Mouse (Mus musculus): Measurements from ENCODE around the gene Ptchd3.

Gene Ptchd3

GRCm38 (mm10) chr11:121829947-121830346 is at the start of gene Ptchd3:
Gene Ptchd3, plus strand, starts transcription at chr11:121830247.
- DNase-seq (ENCODE audit: low spot score in 2 of 2) = no peak

- no peak for DNase-seq (ENCODE audit: low spot score in 2 of 2)
Measured at GRCm38 (mm10) chr11:121781831-121782230, 48.2 kb upstream of the Ptchd3 start.

GRCm38 (mm10) chr11:121787456-121787855 is 42.6 kb upstream of the Ptchd3 start:
- no peak for DNase-seq (ENCODE audit: low spot score in 2 of 2)

- no peak for DNase-seq (ENCODE audit: low spot score in 2 of 2)
Measured at GRCm38 (mm10) chr11:121789566-121789965, 40.5 kb upstream of the Ptchd3 start.

- DNase-seq (ENCODE audit: low spot score in 2 of 2) = no peak
Measured at GRCm38 (mm10) chr11:121790671-121791094, 39.4 kb upstream of the Ptchd3 start.

- DNase-seq (ENCODE audit: low spot score in 2 of 2) = no peak
Measured at GRCm38 (mm10) chr11:121791446-121791845, 38.6 kb upstream of the Ptchd3 start.

- DNase-seq (ENCODE audit: low spot score in 2 of 2) = no peak
Measured at GRCm38 (mm10) chr11:121791991-121792390, 38.1 kb upstream of the Ptchd3 start.

GRCm38 (mm10) chr11:121793530-121793929 is 36.5 kb upstream of the Ptchd3 start:
- no peak for DNase-seq (ENCODE audit: low spot score in 2 of 2)

GRCm38 (mm10) chr11:121794186-121794585 is 35.9 kb upstream of the Ptchd3 start:
- no peak for DNase-seq (ENCODE audit: low spot score in 2 of 2)

GRCm38 (mm10) chr11:121794591-121795199 is 35.4 kb upstream of the Ptchd3 start:
- no peak for DNase-seq (ENCODE audit: low spot score in 2 of 2)

GRCm38 (mm10) chr11:121795978-121796377 is 34.1 kb upstream of the Ptchd3 start:
- DNase-seq (ENCODE audit: low spot score in 2 of 2) = no peak

GRCm38 (mm10) chr11:121798591-121798990 is 31.5 kb upstream of the Ptchd3 start:
- DNase-seq (ENCODE audit: low spot score in 2 of 2) = no peak

- no peak for DNase-seq (ENCODE audit: low spot score in 2 of 2)
Measured at GRCm38 (mm10) chr11:121799746-121800299, 30.2 kb upstream of the Ptchd3 start.

- DNase-seq (ENCODE audit: low spot score in 2 of 2) = no peak
Measured at GRCm38 (mm10) chr11:121802743-121803142, 27.3 kb upstream of the Ptchd3 start.

GRCm38 (mm10) chr11:121804258-121805027 is 25.6 kb upstream of the Ptchd3 start:
- peak in 1 of 2 experiments; percentile 9 for DNase-seq (ENCODE audit: low spot score in 2 of 2)

GRCm38 (mm10) chr11:121808204-121808852 is 21.7 kb upstream of the Ptchd3 start:
- peak; percentile 58 to 62 for DNase-seq (ENCODE audit: low spot score in 2 of 2)

GRCm38 (mm10) chr11:121808866-121809265 is 21.2 kb upstream of the Ptchd3 start:
- DNase-seq (ENCODE audit: low spot score in 2 of 2) = no peak

GRCm38 (mm10) chr11:121845923-121846322 is 15.9 kb downstream of the Ptchd3 start:
- no peak for DNase-seq (ENCODE audit: low spot score in 2 of 2)

- DNase-seq (ENCODE audit: low spot score in 2 of 2) = peak; percentile 68 to 69
Measured at GRCm38 (mm10) chr11:121847790-121848299, 17.8 kb downstream of the Ptchd3 start.

Measured in spleen, postnatal 36 days (tissue).